Mouse (Mus musculus) hindbrain, embryonic 13.5 days (tissue): ENCODE results near the gene Mta1. TPM values are rescaled to one million over a fixed set of nuclear protein-coding genes. Genes with fewer than 3 reads are reported as not detected.

Experiments
- ATAC-seq: fragments of 200-750 bp; cut with Nextera tagmentation; 2 replicates; pipeline ENCODE4 v1.8.0; 2017; ENCODE audit warnings: moderate TSS enrichment; ENCODE audit not compliant: low FRiP score
- H3K27ac ChIP-seq: fragments of 300-500 bp; sonication (generic); 2 replicates; pipeline ENCODE4 v1.5.1; 2015; ENCODE audit warnings: inconsistent platforms, mild to moderate bottlenecking, moderate library complexity
- H3K27me3 ChIP-seq: fragments of 300-500 bp; sonication (generic); 2 replicates; pipeline ENCODE4 v1.6.1; 2015; ENCODE audit warnings: mild to moderate bottlenecking, inconsistent platforms
- H3K36me3 ChIP-seq: fragments of 300-500 bp; sonication (generic); 2 replicates; pipeline ENCODE4 v1.6.1; 2015; ENCODE audit warnings: mild to moderate bottlenecking, inconsistent platforms
- H3K4me1 ChIP-seq: fragments of 300-500 bp; sonication (generic); replicated peaks from 2 replicates; pipeline ENCODE4 v1.6.1; 2015; ENCODE audit warnings: inconsistent platforms
- H3K4me2 ChIP-seq: fragments of 300-500 bp; sonication (generic); 2 replicates; pipeline ENCODE4 v1.6.1; 2015; ENCODE audit warnings: inconsistent platforms, mild to moderate bottlenecking, moderate library complexity
- H3K4me3 ChIP-seq: fragments of 300-500 bp; sonication (generic); 2 replicates; pipeline ENCODE4 v1.5.1; 2015; ENCODE audit warnings: mild to moderate bottlenecking, inconsistent platforms
- H3K9ac ChIP-seq: fragments of 300-500 bp; sonication (generic); 2 replicates; pipeline ENCODE4 v1.6.1; 2015; ENCODE audit warnings: mild to moderate bottlenecking, inconsistent platforms
- H3K9me3 ChIP-seq: fragments of 300-500 bp; sonication (generic); 2 replicates; pipeline ENCODE4 v1.6.1; 2016; ENCODE audit warnings: inconsistent platforms
- WGBS: fragments of 180-500 bp; shearing (Covaris S2); methylation state at CpG from one replicate; pipeline ENCODE4 v1.1.7; 2015; 5-methylcytosine and 5-hydroxymethylcytosine counted together
- polyA plus RNA-seq: library from polyadenylated mRNA; unstranded; fragments of >200 nt; fragmentation: Nextera tagmentation; extraction: Ambion mirVana; gene quantifications from 2 replicates; pipeline ENCODE4 v1.2.1, GENCODE M21; 2015

Mta1 gene
- polyA plus RNA-seq, 1 experiment from 2014 or later, result 13.7 TPM

DNA sequence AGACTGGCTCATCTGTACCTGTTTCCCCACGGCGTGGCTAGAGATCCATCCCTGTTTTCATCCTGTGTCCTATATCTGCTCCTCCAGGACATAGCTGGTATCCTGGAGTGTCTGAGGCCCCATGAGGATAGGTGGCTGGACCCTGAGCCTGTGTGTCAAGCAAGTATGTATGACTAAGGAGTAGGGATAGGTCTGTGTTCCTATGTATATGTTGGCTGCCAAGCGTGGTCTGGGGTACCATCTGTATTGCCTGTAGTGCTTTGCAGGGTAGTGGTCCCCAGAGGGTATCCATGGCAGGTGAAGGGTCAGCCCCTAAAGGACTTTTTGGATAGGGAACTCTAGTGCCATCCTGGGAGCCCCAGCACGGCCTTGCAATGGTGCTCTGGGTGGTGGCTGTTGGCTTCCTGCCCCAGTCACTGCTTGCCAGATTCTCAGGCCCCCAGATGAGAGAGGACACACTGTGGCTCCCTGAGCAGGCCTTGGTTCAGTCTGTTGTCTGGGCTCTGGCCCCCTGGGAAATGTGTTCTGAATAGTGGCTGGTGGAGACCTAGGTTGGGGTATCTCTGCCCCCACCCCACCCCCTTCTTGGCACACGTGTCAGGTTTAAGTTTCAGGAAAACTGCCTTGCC is 2.5 kb downstream of the Mta1 start:
- no peak for ATAC-seq
- Histone ChIP-seq H3K4me1 (peaks cover 68% of the 10 kb centered on the region), H3K27me3 (no peaks in the 10 kb centered on the region), H3K27ac (peak overlapping the region; percentile 35), H3K4me2 (peak overlapping the region; percentile 95; the same call in 1 of the 2 replicates), H3K36me3 (peaks cover under 1% of the 10 kb centered on the region; the same call in 1 of the 2 replicates), H3K9me3 (no peaks in the 10 kb centered on the region), H3K4me3 (no peak overlapping the region), H3K9ac (peak overlapping the region; percentile 97)
- 79% methylated on average over 5 of the region's 5 CpGs for WGBS

DNA sequence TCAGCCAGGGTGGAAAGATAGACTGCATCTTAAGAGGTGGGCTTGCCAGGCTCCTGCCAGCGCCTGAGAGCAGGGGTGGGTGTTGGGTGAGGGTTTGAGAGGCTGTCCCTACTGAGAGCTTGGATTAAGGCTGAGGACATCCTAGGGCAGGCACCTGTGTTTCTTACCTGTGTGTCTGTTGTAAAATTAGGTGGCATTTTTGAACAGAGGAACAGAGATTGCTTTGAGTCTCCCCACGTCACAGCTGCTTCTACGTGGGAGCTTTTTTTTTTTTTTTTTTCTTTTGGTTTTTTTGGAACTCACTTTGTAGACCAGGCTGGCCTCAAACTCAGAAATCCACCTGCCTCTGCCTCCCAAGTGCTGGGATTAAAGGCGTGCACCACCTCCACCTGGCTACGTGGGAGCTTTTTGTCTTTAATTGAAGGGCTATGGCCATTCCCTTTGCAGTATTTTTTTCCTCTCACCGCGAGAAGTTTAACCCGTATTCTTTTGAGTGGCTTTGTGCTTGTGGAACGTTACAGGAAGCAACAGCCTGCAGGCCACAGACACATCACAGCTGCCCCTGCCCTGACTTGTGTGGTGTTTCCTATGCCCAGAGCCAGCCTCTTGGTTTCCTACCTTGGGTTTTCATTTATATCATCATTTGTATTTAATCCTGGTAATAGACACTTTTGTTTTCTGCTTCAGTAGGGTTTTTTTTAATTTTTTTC is 3.3 kb downstream of the Mta1 start:
- Histone ChIP-seq H3K4me3 (no peak overlapping the region), H3K27ac (peak overlapping the region; percentile 35; the same call in 1 of the 2 replicates), H3K4me2 (no peak overlapping the region), H3K9ac (no peak overlapping the region), H3K9me3 (no peaks in the 10 kb centered on the region), H3K27me3 (no peaks in the 10 kb centered on the region), H3K36me3 (peaks cover 5% of the 10 kb centered on the region; the same call in 1 of the 2 replicates), H3K4me1 (peaks cover 68% of the 10 kb centered on the region)
- WGBS, result 87% methylated on average over 9 of the region's 9 CpGs
- no peak for ATAC-seq

DNA sequence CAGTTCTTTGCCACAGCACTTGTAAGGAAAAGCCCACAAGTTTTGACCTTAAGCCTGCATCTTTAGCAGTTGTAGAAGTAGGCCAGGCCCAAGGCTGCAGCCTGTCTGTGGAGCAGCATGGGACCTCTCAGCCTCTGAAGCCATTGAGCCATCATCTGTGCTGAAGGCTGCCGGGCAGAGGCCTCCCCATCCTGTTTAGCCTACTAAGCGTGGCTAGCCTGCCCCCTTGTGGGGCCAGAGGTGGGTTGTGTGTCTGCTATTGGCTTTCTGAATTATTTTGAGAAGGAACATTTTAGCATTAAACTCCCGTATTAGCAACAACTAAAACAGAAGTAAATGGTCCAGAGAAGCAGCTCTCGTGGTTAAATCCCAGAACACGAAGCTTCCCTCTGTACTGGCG is 4.4 kb downstream of the Mta1 start:
- H3K27ac ChIP-seq, result no peak overlapping the region
- H3K9ac ChIP-seq, result 0 out of 2 replicates have a peak overlapping the region, but pooled peaks have one; percentile 13
- H3K36me3 ChIP-seq, result peaks cover 5% of the 10 kb centered on the region; the same call in 1 of the 2 replicates
- WGBS, result 64% methylated on average over 6 of the region's 6 CpGs
- H3K9me3 ChIP-seq, result no peaks in the 10 kb centered on the region
- ATAC-seq, result no peak
- H3K4me3 ChIP-seq, result no peak overlapping the region
- H3K27me3 ChIP-seq, result no peaks in the 10 kb centered on the region
- H3K4me1 ChIP-seq, result peaks cover 67% of the 10 kb centered on the region
- H3K4me2 ChIP-seq, result no peak overlapping the region

DNA sequence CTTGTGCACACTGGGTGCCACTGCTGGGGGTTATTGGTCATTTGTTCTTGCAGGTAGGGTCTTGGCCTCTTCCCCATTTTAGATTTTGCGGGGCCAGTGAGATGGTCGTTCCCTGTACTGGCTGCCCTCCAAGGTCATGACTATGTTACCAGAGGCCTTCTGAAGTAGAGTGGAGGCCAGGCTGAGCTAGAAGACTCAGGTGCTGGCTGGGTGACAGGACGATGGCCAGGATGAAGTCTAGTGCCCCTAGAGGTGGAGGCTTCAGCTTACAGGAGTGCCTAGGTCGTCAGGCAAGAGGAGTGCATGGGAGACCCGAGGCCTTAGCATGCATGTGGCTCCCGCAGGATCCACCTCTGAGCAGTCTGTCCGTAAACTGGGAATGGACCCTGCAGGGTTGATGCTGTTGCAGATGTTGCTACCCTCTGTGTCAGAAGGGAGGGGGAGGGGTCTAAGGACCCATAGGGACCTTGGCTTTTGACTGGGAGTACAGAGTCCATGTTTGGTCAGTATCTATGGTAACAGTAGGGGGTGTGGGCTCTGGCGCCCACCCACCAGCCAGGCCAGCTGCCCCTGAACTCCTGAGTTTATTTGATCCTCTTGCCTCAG is 5.9 kb downstream of the Mta1 start:
- H3K4me3 ChIP-seq, result no peak overlapping the region
- peaks cover 65% of the 10 kb centered on the region for H3K4me1 ChIP-seq
- H3K36me3 ChIP-seq, result peaks cover 5% of the 10 kb centered on the region; the same call in 1 of the 2 replicates
- H3K27me3 ChIP-seq, result no peaks in the 10 kb centered on the region
- 86% methylated on average over 8 of the region's 8 CpGs for WGBS
- no peak overlapping the region for H3K9ac ChIP-seq
- H3K9me3 ChIP-seq, result no peaks in the 10 kb centered on the region
- no peak overlapping the region for H3K4me2 ChIP-seq
- no peak overlapping the region for H3K27ac ChIP-seq
- ATAC-seq, result no peak

DNA sequence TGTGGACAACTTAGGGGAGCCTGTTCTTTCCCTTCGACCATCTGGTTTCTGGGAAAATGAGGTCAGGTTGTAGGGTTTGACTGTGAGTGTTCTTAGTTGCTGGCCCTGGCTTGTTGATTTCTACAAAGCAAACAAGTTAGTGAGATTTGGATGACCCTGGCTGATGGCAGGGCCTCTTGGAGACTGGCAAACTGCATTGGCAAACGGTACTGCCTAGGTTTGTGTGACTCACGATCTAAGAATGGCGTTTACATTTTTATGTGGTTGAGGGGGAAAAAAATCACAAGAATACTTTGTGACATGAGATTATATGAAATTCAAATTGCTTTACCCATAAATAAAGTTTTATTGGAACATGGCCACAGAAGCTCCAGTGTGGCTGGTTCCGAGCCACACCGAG is 8.3 kb downstream of the Mta1 start:
- Histone ChIP-seq H3K4me2 (no peak overlapping the region), H3K9me3 (no peaks in the 10 kb centered on the region), H3K4me3 (no peak overlapping the region), H3K4me1 (peaks cover 58% of the 10 kb centered on the region), H3K36me3 (peaks cover 5% of the 10 kb centered on the region; the same call in 1 of the 2 replicates), H3K9ac (no peak overlapping the region), H3K27ac (no peak overlapping the region), H3K27me3 (no peaks in the 10 kb centered on the region)
- ATAC-seq, result no peak
- WGBS, result 90% methylated on average over 6 of the region's 6 CpGs

DNA sequence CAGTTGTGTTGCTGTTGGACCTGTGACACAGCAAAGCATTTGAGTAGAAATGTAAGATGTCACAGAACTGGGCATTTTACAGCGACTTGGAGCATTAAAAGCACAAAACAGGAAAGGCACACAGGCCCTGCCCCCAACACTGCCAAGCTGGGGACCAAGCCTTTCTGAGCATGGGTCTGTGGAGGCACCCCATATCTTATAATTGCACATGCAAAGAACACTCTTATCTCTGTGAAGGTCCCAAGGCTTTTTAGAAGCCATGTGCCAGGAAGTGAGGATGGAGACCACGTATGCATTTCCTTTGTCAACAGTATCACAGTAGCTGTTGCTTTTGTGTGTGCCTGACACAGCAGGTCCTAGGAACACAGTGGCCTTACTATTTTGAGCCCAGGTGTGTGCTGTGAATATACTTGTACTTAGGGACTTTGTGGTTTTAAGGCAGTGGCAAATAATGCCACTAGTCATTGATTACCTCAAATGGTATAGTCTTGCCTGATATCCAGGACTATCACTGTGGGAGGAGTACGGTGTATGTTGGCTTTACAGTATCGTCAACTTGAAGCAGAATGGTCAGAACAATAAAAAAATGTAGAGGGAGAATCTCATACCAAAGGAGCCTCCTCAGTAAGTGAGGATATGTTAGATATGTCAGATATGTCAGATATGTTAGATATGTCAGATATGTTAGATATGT is 9.5 kb downstream of the Mta1 start:
- ATAC-seq, result no peak
- 89% methylated on average over 4 of the region's 4 CpGs for WGBS

DNA sequence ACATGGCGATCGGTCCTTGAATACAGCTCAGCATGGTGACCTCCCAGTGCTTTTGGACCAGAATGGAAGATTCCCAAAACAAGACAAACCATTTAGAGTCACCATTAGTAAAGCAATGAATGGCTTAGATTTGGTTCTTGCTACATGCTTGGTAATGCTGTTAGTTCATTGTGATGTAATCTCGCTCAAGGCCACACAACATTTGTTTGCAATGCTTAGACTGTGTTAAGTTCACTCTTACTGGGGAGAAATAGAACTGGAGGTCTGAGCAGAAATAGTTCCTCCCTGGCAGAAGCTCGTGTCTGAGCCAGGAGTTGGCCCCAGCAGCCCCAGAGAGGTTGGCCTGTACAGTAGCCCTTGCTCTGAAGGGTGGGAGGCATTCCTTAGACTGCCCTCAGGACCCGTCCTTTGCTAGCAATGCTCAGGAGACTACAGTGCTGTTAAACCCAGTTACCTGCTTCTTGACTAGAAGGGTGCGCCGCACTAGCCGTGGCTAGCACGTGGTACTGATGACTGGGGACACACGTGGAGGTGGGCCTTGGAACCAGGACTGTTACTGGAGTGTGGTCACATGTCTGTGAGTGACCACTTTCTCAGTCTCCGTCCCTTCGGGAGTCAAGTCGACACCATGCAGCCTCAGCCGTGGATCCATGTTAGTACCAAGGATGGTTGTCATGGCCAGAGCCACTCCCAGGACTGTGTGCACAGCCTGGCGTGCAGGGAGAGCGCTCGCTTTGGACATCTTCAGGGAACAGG is 10.6 kb downstream of the Mta1 start:
- H3K4me2 ChIP-seq, result no peak overlapping the region

More for the DNA sequence above, 9.5 kb downstream of the Mta1 start:
- Histone ChIP-seq H3K27ac (no peak overlapping the region), H3K9me3 (no peaks in the 10 kb centered on the region), H3K9ac (no peak overlapping the region), H3K4me3 (no peak overlapping the region), H3K36me3 (peaks cover 11% of the 10 kb centered on the region), H3K4me1 (peaks cover 52% of the 10 kb centered on the region), H3K4me2 (no peak overlapping the region), H3K27me3 (no peaks in the 10 kb centered on the region)

DNA sequence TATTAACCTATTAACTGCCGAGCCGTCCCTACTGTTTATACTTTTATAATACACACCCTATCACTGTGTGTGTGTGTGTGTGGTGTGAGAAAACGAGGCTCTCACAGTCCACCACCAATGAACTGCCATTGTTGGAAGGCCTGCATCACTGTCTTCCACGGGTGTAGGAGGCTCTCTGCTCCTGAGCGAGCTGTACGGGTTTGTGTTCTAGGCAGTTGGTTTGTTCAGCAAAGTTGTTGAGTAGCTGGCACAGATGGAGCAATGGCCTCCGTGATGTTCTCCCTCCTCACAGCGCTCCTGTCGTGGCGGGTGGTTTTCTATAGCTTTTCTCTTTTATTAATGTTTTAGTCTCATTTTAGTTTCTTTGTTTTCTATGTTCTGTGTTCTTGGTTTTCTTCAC is 11.7 kb downstream of the Mta1 start:
- Histone ChIP-seq H3K27me3 (no peaks in the 10 kb centered on the region), H3K4me1 (peaks cover 31% of the 10 kb centered on the region), H3K9me3 (no peaks in the 10 kb centered on the region), H3K4me3 (no peak overlapping the region), H3K27ac (no peak overlapping the region), H3K9ac (no peak overlapping the region), H3K4me2 (no peak overlapping the region), H3K36me3 (peaks cover 33% of the 10 kb centered on the region)
- ATAC-seq, result no peak
- WGBS, result 82% methylated on average over 10 of the region's 10 CpGs

More for the DNA sequence above, 10.6 kb downstream of the Mta1 start:
- ATAC-seq, result peak; percentile 14; the same call in 1 of the 2 replicates
- H3K27ac ChIP-seq, result no peak overlapping the region
- no peak overlapping the region for H3K9ac ChIP-seq
- H3K36me3 ChIP-seq, result peaks cover 22% of the 10 kb centered on the region
- 88% methylated on average over 17 of the region's 17 CpGs for WGBS
- peaks cover 42% of the 10 kb centered on the region for H3K4me1 ChIP-seq
- no peaks in the 10 kb centered on the region for H3K27me3 ChIP-seq
- no peaks in the 10 kb centered on the region for H3K9me3 ChIP-seq
- no peak overlapping the region for H3K4me3 ChIP-seq

DNA sequence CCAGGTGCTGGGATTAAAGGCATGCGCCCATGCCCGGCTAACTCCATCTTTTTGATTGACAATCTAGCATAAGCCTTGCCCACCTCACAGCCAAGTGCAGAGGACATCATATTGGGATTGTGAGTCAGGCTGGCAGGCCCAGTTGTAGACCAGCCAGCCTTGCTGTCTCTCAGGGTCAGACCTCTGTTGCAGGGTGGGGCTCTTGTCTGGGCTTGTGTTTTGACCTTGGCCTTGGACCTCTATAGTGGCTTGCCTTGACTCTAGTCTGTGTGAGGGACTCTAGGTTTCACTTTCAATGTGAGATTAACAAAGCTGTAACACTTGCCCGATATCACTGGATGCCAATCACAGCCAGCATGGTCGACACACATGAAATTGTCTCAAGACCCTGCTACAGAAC is 16.1 kb downstream of the Mta1 start:
- Histone ChIP-seq H3K4me3 (no peak overlapping the region), H3K9me3 (no peaks in the 10 kb centered on the region), H3K27ac (no peak overlapping the region), H3K9ac (no peak overlapping the region), H3K36me3 (peaks cover 61% of the 10 kb centered on the region), H3K4me2 (no peak overlapping the region), H3K4me1 (peaks cover 16% of the 10 kb centered on the region), H3K27me3 (no peaks in the 10 kb centered on the region)
- ATAC-seq, result no peak
- 90% methylated on average over 4 of the region's 4 CpGs for WGBS

DNA sequence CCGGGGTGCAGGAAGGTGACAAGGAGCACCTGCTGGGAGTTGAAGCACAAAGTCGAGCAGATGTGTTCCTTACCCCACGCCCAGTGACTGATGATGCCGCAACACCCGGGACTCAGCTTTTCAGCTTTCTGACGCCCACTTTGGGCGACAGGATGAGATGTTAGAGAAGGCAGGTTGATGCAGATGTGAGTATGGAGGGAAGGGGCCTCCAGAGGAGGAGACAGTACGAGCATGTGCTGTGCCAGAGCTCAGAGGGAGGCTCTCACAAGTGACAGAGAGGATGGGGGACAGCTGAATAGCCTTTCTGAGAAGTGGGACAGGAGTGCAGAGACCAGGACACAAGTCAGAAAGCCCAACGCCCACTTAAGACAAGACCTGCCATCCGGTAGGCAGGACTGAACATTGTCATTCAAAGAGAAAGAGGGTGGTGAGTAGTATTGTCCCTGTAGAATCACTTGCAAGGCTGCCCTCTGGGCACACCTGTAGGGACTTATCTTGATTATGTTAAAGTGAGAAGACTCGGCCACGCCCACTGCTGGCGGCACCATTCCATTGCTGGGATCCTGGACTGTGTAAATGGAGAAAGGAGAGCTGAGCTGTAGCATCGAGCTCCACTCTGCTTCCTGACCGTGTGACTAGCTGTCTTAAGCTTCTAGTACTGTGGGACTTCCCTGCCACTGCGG is 16.9 kb downstream of the Mta1 start:
- H3K9ac ChIP-seq, result no peak overlapping the region
- no peak overlapping the region for H3K27ac ChIP-seq
- H3K27me3 ChIP-seq, result no peaks in the 10 kb centered on the region
- H3K4me3 ChIP-seq, result no peak overlapping the region
- H3K4me2 ChIP-seq, result no peak overlapping the region
- H3K4me1 ChIP-seq, result peaks cover 9% of the 10 kb centered on the region
- H3K36me3 ChIP-seq, result peaks cover 64% of the 10 kb centered on the region
- 90% methylated on average over 16 of the region's 16 CpGs for WGBS
- no peak for ATAC-seq
- H3K9me3 ChIP-seq, result no peaks in the 10 kb centered on the region
